In the genomic region with DNA sequence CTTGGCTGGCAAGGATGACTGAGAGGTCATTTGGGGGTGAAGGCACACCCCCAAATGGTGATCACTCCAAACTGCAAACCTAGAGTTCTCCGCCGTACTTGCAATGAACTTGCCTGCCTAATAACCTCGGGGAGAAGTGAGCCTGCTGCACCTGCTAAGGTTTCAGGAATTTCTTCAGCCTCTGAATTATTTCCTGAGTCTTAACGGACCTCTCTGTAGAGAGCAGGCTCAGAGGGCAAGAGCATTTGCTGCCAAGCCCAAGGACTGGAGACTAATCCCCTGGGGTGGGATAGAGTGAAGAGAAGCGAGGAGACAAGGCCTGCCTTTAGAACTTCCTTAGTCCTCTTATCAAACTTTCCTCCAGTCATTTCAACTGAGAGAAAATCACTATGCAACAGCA, we compare ENCODE assay signal across 11 mouse cellular contexts. TPM values are rescaled to one million over a fixed set of nuclear protein-coding genes. Genes with fewer than 3 reads are reported as not detected.
DNase-seq lines count a peak whose midpoint lies in the region; ATAC-seq and TF ChIP-seq lines count a peak whose summit lies in the region.
"Had no signal": no experiment of that assay in that cellular context is flagged by ENCODE, and none has a peak within 500 bp of the region (broad histone marks: within the 10 kb centered on the region; RNA-seq: fewer than 3 reads in every experiment).

No protein-coding gene starts in this region.

- H3K4me1 ChIP-seq in heart, postnatal 0 days (ENCODE audit: control insufficient read depth, insufficient read depth), result peaks cover 18% of the 10 kb centered on the region
- H3K4me1 ChIP-seq in liver, embryonic 15.5 days (replicated peaks), result peaks cover 41% of the 10 kb centered on the region

- peak overlapping the region; percentile 94; the same call in 1 of the 2 replicates for H3K9ac ChIP-seq in heart, postnatal 0 days (replicated peaks; ENCODE audit: low read depth, low read length)
- H3K9ac ChIP-seq in liver, embryonic 15.5 days, result no peak overlapping the region

- H3K9me3 ChIP-seq in heart, postnatal 0 days (replicated peaks; ENCODE audit: control insufficient read depth, low read length), result no peaks in the 10 kb centered on the region
- H3K9me3 ChIP-seq in liver, embryonic 15.5 days (replicated peaks), result no peaks in the 10 kb centered on the region

- no peak for TF ChIP-seq CTCF in heart, postnatal 0 days (IDR thresholded peaks at IDR 0.05; ENCODE audit: low read depth)

- no peak overlapping the region for H3K4me2 ChIP-seq in heart, postnatal 0 days (ENCODE audit: low read depth, low read length)
- peak overlapping the region; percentile 85 for H3K4me2 ChIP-seq in liver, embryonic 15.5 days

- H3K4me3 ChIP-seq in heart, postnatal 0 days (ENCODE audit: low read depth, low read length), result no peak overlapping the region
- peak overlapping the region; percentile 93 for H3K4me3 ChIP-seq in liver, embryonic 15.5 days (replicated peaks)

- 66% methylated on average over 5 of the region's 5 CpGs for WGBS in heart, postnatal 0 days
- WGBS in liver, embryonic 15.5 days (ENCODE audit: insufficient replicate concordance), result 39% methylated on average over 5 of the region's 5 CpGs

- peaks cover 13% of the 10 kb centered on the region for H3K36me3 ChIP-seq in heart, postnatal 0 days (replicated peaks; ENCODE audit: control insufficient read depth, insufficient read depth, low read length)
- H3K36me3 ChIP-seq in liver, embryonic 15.5 days (replicated peaks), result peaks cover 16% of the 10 kb centered on the region

- no peak for ATAC-seq in heart, postnatal 0 days (ENCODE audit: insufficient read depth, low read depth)
- no peak for ATAC-seq in liver, embryonic 15.5 days (ENCODE audit: insufficient read depth)
- no peak for ATAC-seq in cerebellum, adult (ENCODE audit: insufficient number of reproducible peaks, low FRiP score, low TSS enrichment)

- TF ChIP-seq EP300 in heart, postnatal 0 days (IDR thresholded peaks at IDR 0.05; ENCODE audit: low read depth), result no peak

- DNase-seq in kidney, adult 18-20 months, result peak; percentile 13
- no peak for DNase-seq in kidney, postnatal 10 days
- DNase-seq in spleen, postnatal 4 days (ENCODE audit: low spot score in 2 of 2), result peak; percentile 12 to 52
- no peak for DNase-seq in spleen, adult 12 weeks (ENCODE audit: low spot score)
- no peak for DNase-seq in heart, postnatal 0 days (ENCODE audit: low spot score)
- DNase-seq in layer of hippocampus, adult 11-12 months (ENCODE audit: low spot score), result no peak
- DNase-seq: cerebellum, adult 8-10 months; right cerebral cortex, postnatal 25 days had no signal

- H3K27ac ChIP-seq in heart, postnatal 0 days (ENCODE audit: low read depth), result no peak overlapping the region
- peak overlapping the region; percentile 99; the same call in 1 of the 2 replicates for H3K27ac ChIP-seq in liver, embryonic 15.5 days (replicated peaks)

- no peaks in the 10 kb centered on the region for H3K27me3 ChIP-seq in heart, postnatal 0 days (ENCODE audit: control insufficient read depth, insufficient read depth, low read length)
- H3K27me3 ChIP-seq in liver, embryonic 15.5 days, result no peaks in the 10 kb centered on the region

RNA-seq across cellular contexts. Expression of a gene that starts 1.2 kb away (rescaled TPM):
- total RNA-seq in heart, postnatal 0 days (2014; rRNA removed; ENCODE audit: low replicate concordance), result 42.4 and 44.0 TPM in 2 replicates
- polyA plus RNA-seq in heart, postnatal 0 days (2015; fragmentation: Nextera tagmentation; extraction: Ambion mirVana), result 13.1 and 13.5 TPM in 2 replicates
- 19.6 and 23.0 TPM in 2 replicates for polyA plus RNA-seq in liver, embryonic 15.5 days (2015; fragmentation: Nextera tagmentation; extraction: Ambion mirVana)

RNA-seq across cellular contexts. Expression of a gene that starts 1.2 kb away (rescaled TPM):
- 14.1 and 20.5 TPM in 2 replicates for total RNA-seq in heart, postnatal 0 days (2014; rRNA removed; ENCODE audit: low replicate concordance)
- 8.0 and 9.2 TPM in 2 replicates for polyA plus RNA-seq in heart, postnatal 0 days (2015; fragmentation: Nextera tagmentation; extraction: Ambion mirVana)
- polyA plus RNA-seq in liver, embryonic 15.5 days (2015; fragmentation: Nextera tagmentation; extraction: Ambion mirVana), result 7.4 and 8.5 TPM in 2 replicates

RNA-seq across cellular contexts. Expression of a gene that starts 15.0 kb away (rescaled TPM):
- 2.5 TPM in 1 of 2 replicates, not detected in the other for total RNA-seq in heart, postnatal 0 days (2014; rRNA removed; ENCODE audit: low replicate concordance)
- 1.6 and 2.5 TPM in 2 replicates for polyA plus RNA-seq in heart, postnatal 0 days (2015; fragmentation: Nextera tagmentation; extraction: Ambion mirVana)
- 0.62 TPM in 1 of 2 replicates, not detected in the other for polyA plus RNA-seq in liver, embryonic 15.5 days (2015; fragmentation: Nextera tagmentation; extraction: Ambion mirVana)
- polyA plus RNA-seq: midbrain, postnatal 0 days had no signal

RNA-seq across cellular contexts. Expression of a gene that starts 18.7 kb away (rescaled TPM):
- total RNA-seq in heart, postnatal 0 days (2014; rRNA removed; ENCODE audit: low replicate concordance), result 14.3 and 21.6 TPM in 2 replicates
- polyA plus RNA-seq in heart, postnatal 0 days (2015; fragmentation: Nextera tagmentation; extraction: Ambion mirVana), result 3.2 and 3.9 TPM in 2 replicates
- 5.7 and 7.5 TPM in 2 replicates for polyA plus RNA-seq in liver, embryonic 15.5 days (2015; fragmentation: Nextera tagmentation; extraction: Ambion mirVana)

RNA-seq across cellular contexts. Expression of a gene that starts 32.5 kb away (rescaled TPM):
- 0.50 and 1.6 TPM in 2 replicates for total RNA-seq in heart, postnatal 0 days (2014; rRNA removed; ENCODE audit: low replicate concordance)
- polyA plus RNA-seq in heart, postnatal 0 days (2015; fragmentation: Nextera tagmentation; extraction: Ambion mirVana), result 0.03 and 0.10 TPM in 2 replicates
- 0.06 TPM in 2 replicates for polyA plus RNA-seq in liver, embryonic 15.5 days (2015; fragmentation: Nextera tagmentation; extraction: Ambion mirVana)

Comparison
In these comparisons a context has a peak if more than half of its experiments do, and no peak if none do; other contexts are left out.
1. DNase-seq: peak in kidney, adult 18-20 months (single experiment) and spleen, postnatal 4 days (2 of 2); none in kidney, postnatal 10 days (single experiment), spleen, adult 12 weeks (single experiment), heart, postnatal 0 days (single experiment) and layer of hippocampus, adult 11-12 months (single experiment).